Mouse (Mus musculus) hindbrain, embryonic 16.5 days (tissue): ENCODE measurements around the gene Orai2. TPM values are rescaled to one million over a fixed set of nuclear protein-coding genes. Genes with fewer than 3 reads are reported as not detected.

Experiments
- ATAC-seq: fragments of 200-750 bp; cut with Nextera tagmentation; 2 replicates; pipeline ENCODE4 v1.8.0; 2017; ENCODE audit warnings: moderate TSS enrichment, moderate library complexity
- H3K27ac ChIP-seq: fragments of 300-500 bp; sonication (generic); 2 replicates; pipeline ENCODE4 v1.5.1; 2014; ENCODE audit warnings: low read depth, mild to moderate bottlenecking, control low read depth, low read length, moderate library complexity
- H3K27me3 ChIP-seq: fragments of 300-500 bp; sonication (generic); replicated peaks from 2 replicates; pipeline ENCODE4 v1.6.1; 2014; ENCODE audit warnings: low read length; ENCODE audit not compliant: control insufficient read depth, insufficient read depth
- H3K36me3 ChIP-seq: fragments of 300-500 bp; sonication (generic); 2 replicates; pipeline ENCODE4 v1.6.1; 2014; ENCODE audit warnings: mild to moderate bottlenecking, low read length, moderate library complexity, mixed read lengths; ENCODE audit not compliant: control insufficient read depth, insufficient read depth
- H3K4me1 ChIP-seq: fragments of 300-500 bp; sonication (generic); 2 replicates; pipeline ENCODE4 v1.6.1; 2014; ENCODE audit warnings: low read depth, low read length; ENCODE audit not compliant: control insufficient read depth, insufficient read depth
- H3K4me2 ChIP-seq: fragments of 300-500 bp; sonication (generic); 2 replicates; pipeline ENCODE4 v1.6.1; 2014; ENCODE audit warnings: mild to moderate bottlenecking, low read length, control low read depth, moderate library complexity
- H3K4me3 ChIP-seq: fragments of 300-500 bp; sonication (generic); 2 replicates; pipeline ENCODE4 v1.5.1; 2014; ENCODE audit warnings: mild to moderate bottlenecking, low read length, control low read depth, moderate library complexity
- H3K9ac ChIP-seq: fragments of 300-500 bp; sonication (generic); 2 replicates; pipeline ENCODE4 v1.6.1; 2014; ENCODE audit warnings: low read depth, mild to moderate bottlenecking, control low read depth, low read length, moderate library complexity
- H3K9me3 ChIP-seq: fragments of 300-500 bp; sonication (generic); 2 replicates; pipeline ENCODE4 v1.6.1; 2014; ENCODE audit warnings: mild to moderate bottlenecking, low read length, moderate library complexity; ENCODE audit not compliant: control insufficient read depth
- WGBS: fragments of 180-500 bp; shearing (Covaris S2); extraction: QIAGEN DNeasy Blood & Tissue Kit; methylation state at CpG from one replicate; pipeline ENCODE4 v1.1.7; 2014; 5-methylcytosine and 5-hydroxymethylcytosine counted together
- polyA plus RNA-seq: library from polyadenylated mRNA; unstranded; fragments of >200 nt; fragmentation: Nextera tagmentation; extraction: Ambion mirVana; gene quantifications from 2 replicates; pipeline ENCODE4 v1.2.1, GENCODE M21; 2015

The Orai2 gene
- polyA plus RNA-seq, 1 experiment from 2014 or later = 50.1 TPM

GRCm38 (mm10) chr5:136182049-136182448, 11.5 kb upstream of the Orai2 start:
- Histone ChIP-seq H3K9me3 (no peaks in the 10 kb centered on the region), H3K36me3 (peaks cover 25% of the 10 kb centered on the region), H3K4me1 (no peaks in the 10 kb centered on the region), H3K4me3 (no peak overlapping the region), H3K27me3 (no peaks in the 10 kb centered on the region), H3K27ac (no peak overlapping the region), H3K9ac (no peak overlapping the region), H3K4me2 (no peak overlapping the region)
- WGBS = 86% methylated on average over 6 of the region's 6 CpGs
- no peak for ATAC-seq

GRCm38 (mm10) chr5:136181197-136181596, 10.7 kb upstream of the Orai2 start:
- Histone ChIP-seq H3K27me3 (no peaks in the 10 kb centered on the region), H3K4me3 (no peak overlapping the region), H3K4me1 (no peaks in the 10 kb centered on the region), H3K4me2 (no peak overlapping the region), H3K9me3 (no peaks in the 10 kb centered on the region), H3K36me3 (peaks cover 25% of the 10 kb centered on the region), H3K27ac (no peak overlapping the region), H3K9ac (no peak overlapping the region)
- 92% methylated on average over 6 of the region's 6 CpGs for WGBS
- ATAC-seq = no peak

- no peak for ATAC-seq
- H3K4me3 ChIP-seq = no peak overlapping the region
- H3K9ac ChIP-seq = no peak overlapping the region
- no peak overlapping the region for H3K27ac ChIP-seq
- H3K36me3 ChIP-seq = peaks cover 23% of the 10 kb centered on the region
- H3K27me3 ChIP-seq = no peaks in the 10 kb centered on the region
- WGBS = 83% methylated on average over 5 of the region's 5 CpGs
- H3K4me2 ChIP-seq = no peak overlapping the region
- no peaks in the 10 kb centered on the region for H3K4me1 ChIP-seq
- no peaks in the 10 kb centered on the region for H3K9me3 ChIP-seq
These were observed 9.1 kb upstream of the Orai2 start for GRCm38 (mm10) chr5:136179594-136179993.

GRCm38 (mm10) chr5:136173606-136174463, 3.3 kb upstream of the Orai2 start:
- H3K27ac ChIP-seq = peak overlapping the region; percentile 11; the same call in 1 of the 2 replicates
- no peak overlapping the region for H3K9ac ChIP-seq
- ATAC-seq = 0 out of 2 replicates have a peak, but pooled peaks have one; percentile 21
- H3K9me3 ChIP-seq = no peaks in the 10 kb centered on the region
- no peaks in the 10 kb centered on the region for H3K27me3 ChIP-seq
- 39% methylated on average over 9 of the region's 9 CpGs for WGBS
- H3K4me3 ChIP-seq = no peak overlapping the region
- H3K4me1 ChIP-seq = peaks cover 24% of the 10 kb centered on the region
- peaks cover 10% of the 10 kb centered on the region; the same call in 1 of the 2 replicates for H3K36me3 ChIP-seq
- H3K4me2 ChIP-seq = no peak overlapping the region

GRCm38 (mm10) chr5:136172939-136173338, 2.4 kb upstream of the Orai2 start:
- ATAC-seq = no peak
- Histone ChIP-seq H3K4me1 (peaks cover 24% of the 10 kb centered on the region), H3K9me3 (no peaks in the 10 kb centered on the region; the same call in 1 of the 2 replicates), H3K27ac (no peak overlapping the region), H3K9ac (no peak overlapping the region), H3K36me3 (peaks cover 6% of the 10 kb centered on the region; the same call in 1 of the 2 replicates), H3K4me2 (no peak overlapping the region), H3K27me3 (no peaks in the 10 kb centered on the region), H3K4me3 (no peak overlapping the region)
- 81% methylated on average over 9 of the region's 9 CpGs for WGBS

GRCm38 (mm10) chr5:136171363-136172341, 1.1 kb upstream of the Orai2 start:
- Histone ChIP-seq H3K9me3 (no peaks in the 10 kb centered on the region; the same call in 1 of the 2 replicates), H3K4me3 (peak overlapping the region; percentile 70), H3K27me3 (no peaks in the 10 kb centered on the region), H3K27ac (peak overlapping the region; percentile 87), H3K9ac (peak overlapping the region; percentile 83; the same call in 1 of the 2 replicates), H3K4me1 (peaks cover 24% of the 10 kb centered on the region), H3K36me3 (peaks cover 3% of the 10 kb centered on the region; the same call in 1 of the 2 replicates), H3K4me2 (peak overlapping the region; percentile 90)
- 34% methylated on average over 17 of the region's 17 CpGs for WGBS
- no peak for ATAC-seq

- H3K27me3 ChIP-seq = no peaks in the 10 kb centered on the region
- H3K9ac ChIP-seq = peak overlapping the region; percentile 83
- H3K9me3 ChIP-seq = no peaks in the 10 kb centered on the region; the same call in 1 of the 2 replicates
- H3K27ac ChIP-seq = peak overlapping the region; percentile 87
- 10% methylated on average over 14 of the region's 15 CpGs for WGBS
- peaks cover 24% of the 10 kb centered on the region for H3K4me1 ChIP-seq
- peaks cover 3% of the 10 kb centered on the region; the same call in 1 of the 2 replicates for H3K36me3 ChIP-seq
- ATAC-seq = no peak; the same call in 1 of the 2 replicates
- peak overlapping the region; percentile 90 for H3K4me2 ChIP-seq
- peak overlapping the region; percentile 70 for H3K4me3 ChIP-seq
These were observed 644 bp downstream of the Orai2 start for GRCm38 (mm10) chr5:136169626-136170511.

GRCm38 (mm10) chr5:136168071-136168470, 2.4 kb downstream of the Orai2 start:
- Histone ChIP-seq H3K4me2 (no peak overlapping the region), H3K36me3 (peaks cover 3% of the 10 kb centered on the region; the same call in 1 of the 2 replicates), H3K4me3 (no peak overlapping the region), H3K4me1 (peaks cover 18% of the 10 kb centered on the region), H3K9ac (no peak overlapping the region), H3K9me3 (no peaks in the 10 kb centered on the region; the same call in 1 of the 2 replicates), H3K27ac (no peak overlapping the region), H3K27me3 (no peaks in the 10 kb centered on the region)
- 95% methylated on average over 3 of the region's 3 CpGs for WGBS
- no peak for ATAC-seq
